Mouse (Mus musculus) myocyte (in vitro differentiated cells): Measurements from ENCODE around the gene Kif19a. TPM values are rescaled to one million over a fixed set of nuclear protein-coding genes. Genes with fewer than 3 reads are reported as not detected.

Experiments used
- H3K27me3 ChIP-seq: one replicate; pipeline ENCODE4 v1.6.1; 2011; ENCODE audit not compliant: control insufficient read depth, insufficient read depth, insufficient read length
- H3K36me3 ChIP-seq: one replicate; pipeline ENCODE4 v1.6.1; 2011; ENCODE audit not compliant: control insufficient read depth, insufficient read depth
- H3K4me2 ChIP-seq: one replicate; pipeline ENCODE4 v1.6.1; 2011; ENCODE audit warnings: low read depth, control low read depth
- H3K4me3 ChIP-seq: one replicate; pipeline ENCODE4 v1.5.1; 2011; ENCODE audit warnings: mild to moderate bottlenecking, control low read depth, moderate library complexity
- H3K79me2 ChIP-seq: one replicate; pipeline ENCODE4 v1.6.1; 2011; ENCODE audit not compliant: control insufficient read depth, insufficient read depth
- H3ac ChIP-seq: one replicate; pipeline ENCODE4 v1.6.1; 2011; ENCODE audit not compliant: control insufficient read depth, insufficient read length
- CEBPB ChIP-seq: IDR thresholded peaks from 2 replicates; pipeline ENCODE4 v1.6.1; 2011; ENCODE audit warnings: mild to moderate bottlenecking, moderate library complexity; ENCODE audit not compliant: poor library complexity, insufficient read depth, severe bottlenecking
- E2F4 ChIP-seq: IDR thresholded peaks from one replicate; pipeline ENCODE4 v1.6.1; 2011; ENCODE audit warnings: mild to moderate bottlenecking, control low read depth, moderate library complexity; ENCODE audit not compliant: insufficient read depth
- MAX ChIP-seq: IDR thresholded peaks from one replicate; pipeline ENCODE4 v1.6.1; 2011; ENCODE audit warnings: low read depth, mild to moderate bottlenecking, control low read depth
- MYOD1 ChIP-seq, 3 experiments: IDR thresholded peaks; one replicate each; pipeline ENCODE4 v1.6.1; 2011; ENCODE audit warnings: control low read depth in 2 of 3, low read depth in 2 of 3, mild to moderate bottlenecking in 2 of 3, moderate library complexity in 1 of 3; ENCODE audit not compliant: insufficient read length in 2 of 3, control insufficient read depth in 1 of 3
- MYOG ChIP-seq, 3 experiments: IDR thresholded peaks; one replicate each; pipeline ENCODE4 v1.6.1; 2011; ENCODE audit warnings: control low read depth in 2 of 3, low read depth in 2 of 3, mild to moderate bottlenecking in 2 of 3; ENCODE audit not compliant: insufficient read length in 2 of 3, control insufficient read depth in 1 of 3, insufficient read depth in 1 of 3
- POLR2A ChIP-seq: IDR thresholded peaks from one replicate; pipeline ENCODE4 v1.6.1; 2011; ENCODE audit warnings: low read depth, mild to moderate bottlenecking, control low read depth, moderate library complexity; ENCODE audit not compliant: insufficient read length
- POLR2AphosphoS2 ChIP-seq: IDR thresholded peaks from one replicate; pipeline ENCODE4 v1.6.1; 2011; ENCODE audit warnings: low read depth, control low read depth; ENCODE audit not compliant: insufficient read length
- REST ChIP-seq: IDR thresholded peaks from one replicate; pipeline ENCODE4 v1.6.1; 2011; ENCODE audit warnings: mild to moderate bottlenecking, control low read depth, moderate library complexity; ENCODE audit not compliant: insufficient read depth, insufficient read length
- SRF ChIP-seq: IDR thresholded peaks from one replicate; pipeline ENCODE4 v1.6.1; 2011; ENCODE audit warnings: low read depth; ENCODE audit not compliant: control insufficient read depth, insufficient read length
- TCF12 ChIP-seq: IDR thresholded peaks from one replicate; pipeline ENCODE4 v1.6.1; 2011; ENCODE audit warnings: mild to moderate bottlenecking, control low read depth; ENCODE audit not compliant: poor library complexity, insufficient read depth, severe bottlenecking
- TCF3 ChIP-seq: IDR thresholded peaks from one replicate; pipeline ENCODE4 v1.6.1; 2011; ENCODE audit warnings: low read depth, control low read depth; ENCODE audit not compliant: insufficient read length
- USF1 ChIP-seq: IDR thresholded peaks from one replicate; pipeline ENCODE4 v1.6.1; 2011; ENCODE audit warnings: low read depth, mild to moderate bottlenecking, control low read depth, moderate library complexity
- polyA plus RNA-seq: library from polyadenylated mRNA; unstranded; fragments of >200 nt; fragmentation: generic; extraction: Trizol; gene quantifications from one replicate; pipeline ENCODE4 v1.2.1, GENCODE M21; 2012; ENCODE audit warnings: missing spikeins

The Kif19a gene
- polyA plus RNA-seq, 1 experiment: 5.4 TPM

DNA sequence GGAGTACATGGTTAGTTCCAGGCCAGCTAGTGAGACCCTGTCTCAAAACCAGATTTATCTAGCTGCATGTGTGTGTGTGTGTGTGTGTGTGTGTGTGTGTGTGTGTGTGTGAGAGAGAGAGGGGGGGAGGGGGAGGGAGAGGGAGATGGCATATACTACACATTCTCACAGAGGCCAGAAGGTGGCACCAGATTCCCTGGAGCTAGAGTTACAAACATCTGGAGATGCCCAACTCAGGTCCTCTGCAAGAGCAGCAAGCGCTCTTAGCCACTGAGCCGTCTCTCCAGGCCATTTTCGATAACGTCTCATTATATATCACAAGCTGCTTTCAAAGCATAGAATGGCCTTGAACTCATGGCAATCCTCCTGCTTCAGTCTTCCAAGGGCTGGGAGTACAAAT lies 33.5 kb upstream of the Kif19a start:
- Histone ChIP-seq H3K4me3 (no peak overlapping the region), H3K79me2 (no peaks in the 10 kb centered on the region), H3K36me3 (no peaks in the 10 kb centered on the region), H3K27me3 (no peaks in the 10 kb centered on the region), H3ac (no peak overlapping the region), H3K4me2 (no peak overlapping the region)
- TF ChIP-seq MYOD1 (IDR thresholded peaks at IDR 0.05; ENCODE audit: control insufficient read depth in 1 of 3, insufficient read length in 2 of 3, low read depth in 2 of 3) (no peak), USF1 (no peak), REST (no peak), SRF (no peak), CEBPB (no peak), TCF12 (no peak), TCF3 (no peak), E2F4 (no peak)

DNA sequence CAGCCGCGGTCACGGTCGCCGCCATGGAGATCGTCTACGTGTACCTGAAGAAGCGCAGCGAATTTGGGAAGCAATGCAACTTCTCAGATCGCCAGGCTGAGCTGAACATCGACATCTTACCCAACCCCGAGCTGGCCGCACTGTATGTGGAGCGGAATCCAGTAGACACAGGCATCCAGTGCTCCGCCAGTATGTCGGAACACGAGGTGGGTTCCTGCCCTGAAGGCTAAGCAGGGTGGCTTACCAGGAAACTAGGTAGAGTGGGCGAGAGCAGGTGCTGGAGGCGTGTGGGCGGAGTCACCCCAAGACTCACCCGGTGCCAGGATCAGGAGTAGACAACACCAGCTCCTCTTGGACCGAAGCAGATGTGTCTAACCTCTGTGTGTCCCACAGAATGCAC lies 32.3 kb upstream of the Kif19a start:
- H3K4me2 ChIP-seq: no peak overlapping the region
- H3ac ChIP-seq: no peak overlapping the region
- no peak overlapping the region for H3K4me3 ChIP-seq
- no peaks in the 10 kb centered on the region for H3K79me2 ChIP-seq
- TF ChIP-seq MYOD1 (IDR thresholded peaks at IDR 0.05; ENCODE audit: control insufficient read depth in 1 of 3, insufficient read length in 2 of 3, low read depth in 2 of 3) (no peak), POLR2AphosphoS2 (no peak), E2F4 (no peak)
- no peaks in the 10 kb centered on the region for H3K36me3 ChIP-seq
- H3K27me3 ChIP-seq: no peaks in the 10 kb centered on the region

DNA sequence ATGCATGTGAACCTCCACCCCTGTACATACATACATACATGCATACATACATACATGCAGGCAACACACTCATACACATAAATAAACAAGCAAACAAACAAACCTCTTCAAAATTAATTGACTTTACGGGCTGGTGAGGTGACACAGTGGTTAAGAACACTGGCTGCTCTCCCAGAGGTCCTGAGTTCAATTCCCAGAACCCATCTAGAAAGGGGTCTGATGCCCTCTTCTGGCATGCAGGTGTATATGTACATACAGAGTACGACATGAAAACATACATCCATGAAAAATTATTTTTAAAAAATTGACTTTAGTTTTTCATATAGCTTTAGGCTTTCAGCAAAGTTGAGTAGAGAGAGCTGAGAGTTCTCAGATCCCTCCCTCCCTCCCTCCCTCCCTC lies 29.1 kb upstream of the Kif19a start:
- Histone ChIP-seq H3K4me2 (no peak overlapping the region), H3K4me3 (no peak overlapping the region), H3K79me2 (no peaks in the 10 kb centered on the region), H3K36me3 (no peaks in the 10 kb centered on the region), H3K27me3 (no peaks in the 10 kb centered on the region), H3ac (no peak overlapping the region)
- TF ChIP-seq USF1 (no peak), TCF12 (no peak), MYOG (IDR thresholded peaks at IDR 0.05; ENCODE audit: control insufficient read depth in 1 of 3, insufficient read depth in 1 of 3, insufficient read length in 2 of 3, low read depth in 2 of 3) (no peak), MAX (no peak), SRF (no peak), CEBPB (no peak), TCF3 (no peak), E2F4 (no peak), REST (no peak), POLR2A (no peak)

DNA sequence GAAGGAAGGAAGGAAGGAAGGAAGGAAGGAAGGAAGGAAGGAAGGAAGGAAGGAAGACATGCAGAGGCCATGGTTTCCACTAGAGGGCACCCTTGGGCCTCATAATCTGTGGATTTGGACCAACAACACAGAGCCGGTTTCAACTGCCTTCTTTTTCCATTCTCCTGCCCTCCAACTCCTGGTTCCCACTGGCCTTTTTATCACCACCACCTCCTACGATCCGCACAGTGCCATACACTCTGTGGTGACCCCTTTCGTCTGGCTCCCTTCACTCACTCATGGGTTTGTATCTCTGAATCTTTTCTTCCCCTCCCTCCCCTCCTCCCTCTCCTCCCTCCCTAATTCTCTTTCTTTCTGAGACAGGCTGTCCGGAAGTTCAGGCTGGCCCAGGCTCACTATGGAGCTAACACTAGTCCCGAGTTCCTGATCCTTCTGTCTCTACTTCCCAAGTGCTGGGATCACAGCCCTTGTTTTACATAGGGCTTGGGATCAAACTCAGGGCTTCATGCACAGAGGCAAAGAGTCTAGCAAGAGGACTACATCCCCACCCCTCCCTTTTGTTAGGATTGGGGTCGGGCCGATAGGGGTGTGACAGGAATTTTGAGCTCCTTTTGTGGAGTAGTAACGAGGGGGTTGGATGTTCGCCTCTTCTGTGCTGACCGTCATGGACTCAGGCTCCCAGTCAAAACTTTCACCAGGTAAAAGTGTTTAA lies 28.1 kb upstream of the Kif19a start:
- H3K4me2 ChIP-seq: peak overlapping the region; percentile 63
- H3ac ChIP-seq: no peak overlapping the region
- H3K27me3 ChIP-seq: no peaks in the 10 kb centered on the region
- TF ChIP-seq MAX: no peak
- TF ChIP-seq TCF12: no peak
- TF ChIP-seq CEBPB: no peak
- no peak for TF ChIP-seq MYOG (IDR thresholded peaks at IDR 0.05; ENCODE audit: control insufficient read depth in 1 of 3, insufficient read depth in 1 of 3, insufficient read length in 2 of 3, low read depth in 2 of 3)
- TF ChIP-seq SRF: no peak
- TF ChIP-seq E2F4: no peak
- no peak for TF ChIP-seq MYOD1 (IDR thresholded peaks at IDR 0.05; ENCODE audit: control insufficient read depth in 1 of 3, insufficient read length in 2 of 3, low read depth in 2 of 3)
- no peaks in the 10 kb centered on the region for H3K36me3 ChIP-seq
- H3K79me2 ChIP-seq: no peaks in the 10 kb centered on the region
- no peak overlapping the region for H3K4me3 ChIP-seq

DNA sequence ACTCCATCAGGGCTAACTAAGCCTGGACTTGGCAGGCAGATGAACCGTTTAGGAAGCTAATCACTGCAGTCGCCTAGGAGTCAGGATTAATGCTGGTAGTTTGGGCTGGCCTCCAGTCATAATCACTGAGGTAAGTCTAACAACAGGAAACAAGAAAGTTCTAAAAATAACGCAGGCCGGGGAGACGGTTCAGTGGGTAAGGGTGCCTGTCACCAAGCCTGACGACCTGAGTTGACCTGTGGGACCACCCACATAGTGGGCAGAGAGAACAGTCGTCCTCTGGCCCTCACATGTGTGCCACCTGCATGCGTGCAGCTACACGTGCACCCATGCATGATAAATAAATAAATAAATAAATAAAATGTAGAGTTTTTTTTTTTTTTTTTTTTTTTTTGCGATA lies 24.6 kb upstream of the Kif19a start:
- H3K4me3 ChIP-seq: no peak overlapping the region
- no peaks in the 10 kb centered on the region for H3K36me3 ChIP-seq
- H3K79me2 ChIP-seq: no peaks in the 10 kb centered on the region
- H3K4me2 ChIP-seq: no peak overlapping the region
- no peaks in the 10 kb centered on the region for H3K27me3 ChIP-seq
- TF ChIP-seq MAX: no peak
- no peak for TF ChIP-seq MYOG (IDR thresholded peaks at IDR 0.05; ENCODE audit: control insufficient read depth in 1 of 3, insufficient read depth in 1 of 3, insufficient read length in 2 of 3, low read depth in 2 of 3)
- no peak for TF ChIP-seq POLR2A
- no peak for TF ChIP-seq USF1
- TF ChIP-seq CEBPB: no peak
- no peak for TF ChIP-seq TCF12
- no peak for TF ChIP-seq E2F4
- no peak for TF ChIP-seq MYOD1 (IDR thresholded peaks at IDR 0.05; ENCODE audit: control insufficient read depth in 1 of 3, insufficient read length in 2 of 3, low read depth in 2 of 3)
- TF ChIP-seq REST: no peak
- no peak for TF ChIP-seq SRF
- TF ChIP-seq POLR2AphosphoS2: no peak
- no peak for TF ChIP-seq TCF3
- H3ac ChIP-seq: no peak overlapping the region
